Mouse (Mus musculus): Measurements from ENCODE around the gene S100a6. TPM values are rescaled to one million over a fixed set of nuclear protein-coding genes. Genes with fewer than 3 reads are reported as not detected.

Gene S100a6
- polyA plus RNA-seq, 1 experiment from 2014 or later: 553 TPM

DNA sequence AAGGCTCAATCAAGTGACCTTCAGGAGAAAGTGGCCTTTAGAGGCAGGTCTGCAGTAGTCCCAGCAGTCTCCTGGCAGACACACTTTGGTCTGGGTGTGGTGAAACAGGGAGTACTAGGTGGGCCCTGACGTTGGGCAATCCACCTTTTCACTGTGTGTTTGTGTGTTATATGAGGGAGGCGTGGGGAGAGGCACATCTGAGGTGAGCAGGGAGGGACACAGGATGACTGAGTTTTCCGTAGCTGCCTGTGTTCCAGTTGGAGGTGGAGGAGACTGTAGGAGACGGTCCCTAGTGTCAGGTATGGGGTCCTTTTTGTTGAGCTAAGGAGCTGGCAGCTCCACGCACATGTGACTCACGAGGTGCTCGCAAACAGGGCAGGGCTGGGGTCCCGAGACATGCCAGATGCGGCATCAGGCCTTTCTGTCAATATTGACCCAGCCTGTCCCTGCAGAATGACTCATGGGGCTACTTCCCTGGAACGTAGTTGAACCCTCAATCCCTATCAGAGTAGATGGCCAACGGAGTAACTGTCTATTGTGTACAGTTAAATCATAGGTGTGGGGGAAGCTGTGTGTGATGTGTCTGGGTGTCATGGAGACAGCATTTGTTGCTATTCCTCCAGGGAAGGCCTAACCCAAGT lies 2.0 kb downstream of the S100a6 start:
- H3K27me3 ChIP-seq: no peaks in the 10 kb centered on the region
- ATAC-seq (ENCODE audit: insufficient number of reproducible peaks, low FRiP score, low TSS enrichment, low read depth): no peak

DNA sequence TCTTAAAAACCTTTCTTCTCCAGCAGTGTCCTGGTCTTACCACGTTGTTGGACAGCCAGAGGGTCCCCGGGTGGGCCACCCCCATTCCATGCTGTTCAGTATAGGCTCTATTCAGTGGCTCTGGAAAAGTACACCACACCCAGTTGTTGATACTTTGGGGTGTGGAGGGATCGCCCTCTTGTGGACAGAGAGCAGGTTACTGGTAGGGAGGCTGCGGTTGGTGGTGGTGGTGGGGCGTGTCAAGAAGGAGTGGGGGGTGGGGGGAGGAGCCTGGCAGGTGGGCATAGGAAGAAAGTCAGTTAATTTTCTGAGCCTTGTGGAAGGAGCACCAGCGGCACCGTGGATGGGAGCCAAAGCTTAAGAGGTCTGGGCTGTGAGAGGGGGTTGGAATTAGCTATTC lies 2.7 kb downstream of the S100a6 start:
- H3K27ac ChIP-seq: no peak overlapping the region; the same call in 1 of the 2 replicates
- H3K4me3 ChIP-seq: no peak overlapping the region
- 6% methylated on average over 7 of the region's 7 CpGs for WGBS
- H3K4me2 ChIP-seq: peak overlapping the region; percentile 12; the same call in 1 of the 2 replicates
- H3K36me3 ChIP-seq: no peaks in the 10 kb centered on the region
- H3K9ac ChIP-seq: no peak overlapping the region
- no peaks in the 10 kb centered on the region for H3K27me3 ChIP-seq
- no peaks in the 10 kb centered on the region for H3K9me3 ChIP-seq
- peak; percentile 73; the same call in 1 of the 2 replicates for ATAC-seq (ENCODE audit: insufficient number of reproducible peaks, low FRiP score, low TSS enrichment, low read depth)
- H3K4me1 ChIP-seq: peaks cover 33% of the 10 kb centered on the region

More for the DNA sequence above, 2.0 kb downstream of the S100a6 start:
- Histone ChIP-seq H3K36me3 (no peaks in the 10 kb centered on the region), H3K4me3 (peak overlapping the region; percentile 44; the same call in 1 of the 2 replicates), H3K9ac (no peak overlapping the region), H3K27ac (no peak overlapping the region; the same call in 1 of the 2 replicates), H3K4me1 (peaks cover 33% of the 10 kb centered on the region), H3K9me3 (no peaks in the 10 kb centered on the region), H3K4me2 (peak overlapping the region; percentile 73)
- 76% methylated on average over 11 of the region's 11 CpGs for WGBS

GRCm38 (mm10) chr3:90615911-90616310 lies 3.2 kb downstream of the S100a6 start:
- Histone ChIP-seq H3K9ac (no peak overlapping the region), H3K27me3 (no peaks in the 10 kb centered on the region), H3K4me1 (peaks cover 33% of the 10 kb centered on the region), H3K4me3 (no peak overlapping the region), H3K36me3 (no peaks in the 10 kb centered on the region), H3K4me2 (peak overlapping the region; percentile 12; the same call in 1 of the 2 replicates), H3K9me3 (no peaks in the 10 kb centered on the region), H3K27ac (no peak overlapping the region)
- no peak for ATAC-seq (ENCODE audit: insufficient number of reproducible peaks, low FRiP score, low TSS enrichment, low read depth)
- WGBS: 76% methylated on average over 1 of the region's 1 CpGs

DNA sequence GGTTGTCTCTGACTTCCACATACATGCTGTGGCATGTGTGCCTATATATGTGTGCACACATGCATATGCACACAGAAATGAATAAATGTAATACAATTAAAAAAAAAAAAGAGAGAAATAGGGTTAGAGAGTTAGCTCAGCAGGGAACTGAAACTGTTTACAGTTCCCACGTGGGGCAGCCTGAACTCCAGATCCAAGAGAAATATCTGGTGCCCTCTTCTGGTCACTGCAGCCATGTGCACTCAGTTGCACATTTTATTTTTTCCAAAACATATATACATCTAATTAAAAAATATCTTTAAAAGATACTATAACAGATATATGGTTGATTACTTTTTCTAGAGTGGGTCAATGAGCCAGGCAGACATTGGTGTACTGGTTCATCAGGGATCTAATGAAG lies 4.9 kb downstream of the S100a6 start:
- no peak for ATAC-seq (ENCODE audit: insufficient number of reproducible peaks, low FRiP score, low TSS enrichment, low read depth)
- no peak overlapping the region for H3K4me3 ChIP-seq
- H3K27ac ChIP-seq: no peak overlapping the region
- peaks cover 32% of the 10 kb centered on the region for H3K4me1 ChIP-seq
- H3K27me3 ChIP-seq: no peaks in the 10 kb centered on the region
- 23% methylated on average over 1 of the region's 1 CpGs for WGBS
- H3K9me3 ChIP-seq: no peaks in the 10 kb centered on the region
- H3K9ac ChIP-seq: no peak overlapping the region
- no peaks in the 10 kb centered on the region for H3K36me3 ChIP-seq
- no peak overlapping the region for H3K4me2 ChIP-seq

GRCm38 (mm10) chr3:90621552-90621951 lies 8.9 kb downstream of the S100a6 start:
- ATAC-seq (ENCODE audit: insufficient number of reproducible peaks, low FRiP score, low TSS enrichment, low read depth): no peak
- WGBS: 47% methylated on average over 7 of the region's 7 CpGs
- Histone ChIP-seq H3K36me3 (no peaks in the 10 kb centered on the region), H3K9me3 (no peaks in the 10 kb centered on the region), H3K27ac (no peak overlapping the region), H3K4me1 (peaks cover 11% of the 10 kb centered on the region), H3K9ac (no peak overlapping the region), H3K4me3 (no peak overlapping the region), H3K4me2 (no peak overlapping the region), H3K27me3 (no peaks in the 10 kb centered on the region)

- 0 out of 2 replicates have a peak, but pooled peaks have one; percentile 19 for ATAC-seq (ENCODE audit: insufficient number of reproducible peaks, low FRiP score, low TSS enrichment, low read depth)
- Histone ChIP-seq H3K9ac (no peak overlapping the region), H3K9me3 (no peaks in the 10 kb centered on the region), H3K4me1 (peaks cover 11% of the 10 kb centered on the region), H3K4me2 (no peak overlapping the region), H3K27ac (peak overlapping the region; percentile 57; the same call in 1 of the 2 replicates), H3K4me3 (no peak overlapping the region), H3K36me3 (no peaks in the 10 kb centered on the region), H3K27me3 (no peaks in the 10 kb centered on the region)
- WGBS: 9% methylated on average over 2 of the region's 2 CpGs
These were observed 10.9 kb downstream of the S100a6 start for GRCm38 (mm10) chr3:90623435-90624071.

DNA sequence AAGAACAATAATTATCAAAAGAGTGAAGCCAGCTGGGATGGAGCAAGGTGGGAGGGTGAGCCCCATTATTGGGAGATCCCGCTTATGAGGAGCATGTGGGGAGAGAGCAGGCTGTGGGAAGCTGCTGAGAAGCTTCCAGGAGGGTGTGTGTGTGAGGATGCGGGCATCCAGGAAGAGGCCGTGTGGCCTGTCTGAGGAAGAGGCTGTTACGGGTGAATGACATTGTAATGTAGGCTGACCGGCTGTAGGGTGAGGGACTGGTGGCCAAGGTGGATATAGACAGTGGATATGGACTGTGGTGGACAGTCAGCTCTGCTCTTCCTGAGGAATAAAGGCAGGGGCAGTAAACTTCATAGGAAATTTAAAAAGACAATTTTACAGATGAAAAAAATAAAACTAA lies 12.8 kb downstream of the S100a6 start:
- peaks cover 11% of the 10 kb centered on the region for H3K4me1 ChIP-seq
- no peak overlapping the region for H3K4me3 ChIP-seq
- ATAC-seq (ENCODE audit: insufficient number of reproducible peaks, low FRiP score, low TSS enrichment, low read depth): no peak
- no peak overlapping the region for H3K4me2 ChIP-seq
- H3K9ac ChIP-seq: no peak overlapping the region
- WGBS: 77% methylated on average over 5 of the region's 5 CpGs
- H3K9me3 ChIP-seq: no peaks in the 10 kb centered on the region
- H3K36me3 ChIP-seq: no peaks in the 10 kb centered on the region
- H3K27me3 ChIP-seq: no peaks in the 10 kb centered on the region
- H3K27ac ChIP-seq: no peak overlapping the region

- Histone ChIP-seq H3K4me1 (peaks cover 11% of the 10 kb centered on the region), H3K27me3 (no peaks in the 10 kb centered on the region), H3K36me3 (no peaks in the 10 kb centered on the region), H3K9me3 (no peaks in the 10 kb centered on the region), H3K27ac (no peak overlapping the region), H3K4me3 (no peak overlapping the region), H3K4me2 (no peak overlapping the region), H3K9ac (no peak overlapping the region)
- WGBS: 65% methylated on average over 9 of the region's 9 CpGs
- no peak for ATAC-seq (ENCODE audit: insufficient number of reproducible peaks, low FRiP score, low TSS enrichment, low read depth)
These were observed 13.8 kb downstream of the S100a6 start for GRCm38 (mm10) chr3:90626266-90627021.

DNA sequence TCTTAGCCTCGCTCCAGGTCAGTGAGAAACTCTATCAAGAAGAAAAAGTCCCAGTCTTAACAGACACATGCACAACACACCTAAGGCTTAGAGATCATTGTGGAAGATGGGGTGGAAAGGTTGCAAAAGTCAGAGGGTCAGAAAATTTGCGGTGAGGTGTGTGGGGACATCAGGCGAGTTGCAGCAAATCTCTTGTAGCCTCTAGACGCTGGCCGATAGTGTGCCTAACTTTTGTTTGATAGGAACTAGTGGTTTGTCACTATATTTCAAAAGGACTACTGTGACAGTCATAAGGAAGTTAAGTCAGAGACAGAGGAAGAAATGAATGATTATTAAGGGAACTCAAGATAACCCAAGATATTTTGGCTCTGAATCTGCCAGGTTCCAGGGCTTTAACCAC lies 14.7 kb downstream of the S100a6 start:
- 89% methylated on average over 5 of the region's 5 CpGs for WGBS
- no peaks in the 10 kb centered on the region for H3K36me3 ChIP-seq
- no peak for ATAC-seq (ENCODE audit: insufficient number of reproducible peaks, low FRiP score, low TSS enrichment, low read depth)
- peaks cover 11% of the 10 kb centered on the region for H3K4me1 ChIP-seq
- H3K27me3 ChIP-seq: no peaks in the 10 kb centered on the region
- H3K4me2 ChIP-seq: no peak overlapping the region
- H3K4me3 ChIP-seq: no peak overlapping the region
- no peak overlapping the region for H3K27ac ChIP-seq
- no peak overlapping the region for H3K9ac ChIP-seq
- H3K9me3 ChIP-seq: no peaks in the 10 kb centered on the region

DNA sequence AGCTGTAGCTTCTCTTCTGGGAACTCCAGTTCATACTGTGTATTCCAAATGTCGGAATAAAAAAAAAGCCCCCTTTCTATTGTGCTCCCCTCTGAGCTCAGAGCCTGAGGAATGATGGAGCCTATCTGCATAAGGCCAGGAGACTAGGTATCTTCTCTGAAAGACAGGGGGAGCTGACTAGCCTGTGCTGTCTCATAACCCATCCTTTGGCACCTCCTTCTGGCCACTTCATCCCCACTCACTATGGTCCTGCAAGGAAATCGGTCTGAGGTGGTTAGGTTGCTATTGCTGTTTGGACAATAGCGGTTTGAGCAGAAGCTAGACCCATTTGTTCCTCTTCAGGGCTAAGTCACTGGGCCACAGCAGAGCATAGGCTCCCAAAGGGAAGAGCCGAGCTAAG lies 15.1 kb downstream of the S100a6 start:
- Histone ChIP-seq H3K27me3 (no peaks in the 10 kb centered on the region), H3K27ac (no peak overlapping the region), H3K4me1 (peaks cover 11% of the 10 kb centered on the region), H3K9ac (no peak overlapping the region), H3K36me3 (no peaks in the 10 kb centered on the region), H3K9me3 (no peaks in the 10 kb centered on the region), H3K4me3 (no peak overlapping the region), H3K4me2 (no peak overlapping the region)
- 66% methylated on average over 4 of the region's 4 CpGs for WGBS
- no peak for ATAC-seq (ENCODE audit: insufficient number of reproducible peaks, low FRiP score, low TSS enrichment, low read depth)

GRCm38 (mm10) chr3:90629298-90629697 lies 16.6 kb downstream of the S100a6 start:
- Histone ChIP-seq H3K27me3 (no peaks in the 10 kb centered on the region), H3K27ac (no peak overlapping the region), H3K9ac (no peak overlapping the region), H3K36me3 (no peaks in the 10 kb centered on the region), H3K4me2 (no peak overlapping the region), H3K4me1 (no peaks in the 10 kb centered on the region), H3K9me3 (no peaks in the 10 kb centered on the region), H3K4me3 (no peak overlapping the region)
- ATAC-seq (ENCODE audit: insufficient number of reproducible peaks, low FRiP score, low TSS enrichment, low read depth): no peak
- WGBS: 69% methylated on average over 2 of the region's 2 CpGs

DNA sequence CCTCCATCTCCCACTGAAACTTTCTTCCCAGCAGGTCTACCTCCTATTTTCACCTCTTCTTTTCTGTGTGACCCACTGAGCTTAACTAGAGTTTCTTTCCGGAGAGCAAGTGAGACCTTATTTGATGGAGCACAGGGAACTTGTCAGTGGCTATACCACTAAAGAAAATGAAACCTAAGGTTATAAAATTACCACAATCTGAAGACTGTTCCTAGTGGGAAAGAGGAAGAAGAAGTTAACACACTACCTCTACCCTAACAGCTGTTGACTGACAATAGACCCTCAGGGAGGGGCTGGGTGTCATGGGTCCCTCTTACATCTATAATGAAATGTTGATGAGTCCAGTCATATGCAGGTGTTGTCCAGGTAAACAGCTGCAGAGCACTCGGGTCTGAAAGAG lies 19.3 kb downstream of the S100a6 start:
- WGBS: 67% methylated on average over 2 of the region's 2 CpGs

More for the DNA sequence above, 19.3 kb downstream of the S100a6 start:
- H3K4me1 ChIP-seq: no peaks in the 10 kb centered on the region
- no peak overlapping the region for H3K4me2 ChIP-seq
- no peak overlapping the region for H3K4me3 ChIP-seq
- H3K36me3 ChIP-seq: no peaks in the 10 kb centered on the region
- no peaks in the 10 kb centered on the region for H3K9me3 ChIP-seq
- H3K9ac ChIP-seq: no peak overlapping the region
- ATAC-seq (ENCODE audit: insufficient number of reproducible peaks, low FRiP score, low TSS enrichment, low read depth): no peak
- no peak overlapping the region for H3K27ac ChIP-seq
- H3K27me3 ChIP-seq: no peaks in the 10 kb centered on the region
